Mouse (Mus musculus) embryonic stem cell, embryonic (primary cell): ENCODE results near the gene Shc3.

Experiments used
- CTCF ChIA-PET, 4 experiments: fragments of 300-600 bp in 2 of 4; fragments of 350-600 bp in 2 of 4; sonication (Branson Sonifier 250); formaldehyde crosslinking; loops; one replicate each; lab custom pipeline; 2022; ENCODE audit warnings: inconsistent platforms in 2 of 4; lab: Charles Lee
- POLR2A ChIA-PET, 4 experiments: fragments of 300-600 bp in 2 of 4; fragments of 350-600 bp in 2 of 4; sonication (Branson Sonifier 250); formaldehyde crosslinking; loops; one replicate each; lab custom pipeline; 2022; ENCODE audit warnings: antibody characterized with exemption in 4 of 4, inconsistent platforms in 1 of 4; lab: Charles Lee

The Shc3 gene

GRCm38 (mm10) chr13:51384899-51385298 is 184.3 kb downstream of the Shc3 start:
- POLR2A ChIA-PET = interaction anchor here in 1 of 4 experiments (0.6 kb wide), 1 partner anchor 303 kb away, joined by 6 read pairs; no protein-coding TSS in a partner anchor
- CTCF ChIA-PET = no interaction called here

DNA sequence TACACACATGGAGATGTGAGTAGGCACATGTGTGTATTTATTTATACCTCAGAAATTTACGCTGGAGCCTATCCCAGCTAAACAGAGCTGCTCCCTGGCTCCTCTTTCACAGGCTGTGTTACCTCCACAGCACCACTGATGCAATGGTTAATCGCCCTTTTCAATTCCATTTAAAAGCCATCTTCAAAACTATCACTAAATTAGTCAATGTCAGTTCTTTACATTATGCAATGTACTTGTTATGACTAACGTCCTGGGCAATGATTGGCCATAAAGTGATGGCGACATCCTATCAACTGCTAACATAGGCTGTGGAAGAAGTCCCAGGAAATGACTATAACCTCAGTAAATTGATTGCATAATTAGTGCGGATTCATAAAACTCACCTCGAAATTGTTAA is 187.7 kb downstream of the Shc3 start:
- ChIA-PET CTCF (interaction anchor here in 1 of 4 experiments (1.0 kb wide), 1 partner anchor 43 kb away, joined by 3 read pairs; no protein-coding TSS in a partner anchor), POLR2A (interaction anchor here in 2 of 4 experiments (1.0 to 1.9 kb wide), 3 partner anchors 19 to 48 kb away, joined by 4 to 6 read pairs (median 5); no protein-coding TSS in a partner anchor)
